Mouse (Mus musculus) testis, adult 2 months (tissue): ENCODE data around the gene Ccdc92b. TPM values are rescaled to one million over a fixed set of nuclear protein-coding genes. Genes with fewer than 3 reads are reported as not detected.

Experiments
- H3K27ac ChIP-seq: fragments of 200-500 bp; 2 replicates; pipeline ENCODE4 v1.5.1; 2012; ENCODE audit warnings: low read depth, low read length; ENCODE audit not compliant: control insufficient read depth, insufficient read depth
- H3K27me3 ChIP-seq: fragments of 200-500 bp; 2 replicates; pipeline ENCODE4 v1.6.1; 2012; ENCODE audit warnings: mild to moderate bottlenecking, low read length, moderate library complexity; ENCODE audit not compliant: control insufficient read depth, insufficient read depth
- H3K36me3 ChIP-seq: fragments of 200-500 bp; 2 replicates; pipeline ENCODE4 v1.6.1; 2012; ENCODE audit warnings: mild to moderate bottlenecking, low read length; ENCODE audit not compliant: control insufficient read depth, insufficient read depth
- H3K4me1 ChIP-seq: fragments of 200-500 bp; 2 replicates; pipeline ENCODE4 v1.6.1; 2012; ENCODE audit warnings: low read length; ENCODE audit not compliant: control insufficient read depth, insufficient read depth
- H3K4me3 ChIP-seq: fragments of 200-500 bp; 2 replicates; pipeline ENCODE4 v1.5.1; 2012; ENCODE audit warnings: low read depth, mild to moderate bottlenecking, low read length, moderate library complexity, mixed read lengths; ENCODE audit not compliant: control insufficient read depth
- CTCF ChIP-seq: fragments of 200-500 bp; IDR thresholded peaks from 2 replicates; pipeline ENCODE4 v1.5.1; 2012; ENCODE audit warnings: low read depth, mild to moderate bottlenecking, inconsistent platforms, low read length, moderate library complexity; ENCODE audit not compliant: control insufficient read depth, insufficient read depth, insufficient replicate concordance
- POLR2A ChIP-seq: fragments of 200-500 bp; IDR thresholded peaks from 2 replicates; pipeline ENCODE4 v1.6.1; 2012; ENCODE audit warnings: low read depth, mild to moderate bottlenecking, inconsistent platforms, low read length, moderate library complexity; ENCODE audit not compliant: control insufficient read depth
- polyA plus RNA-seq: library from polyadenylated mRNA; depleted of rRNA; stranded (reverse); fragments of >200 nt; gene quantifications from 2 replicates; pipeline ENCODE4 v1.2.3, GENCODE M21; 2012; rRNA removed

Ccdc92b gene
- polyA plus RNA-seq, 1 experiment, result 0.79 TPM

DNA sequence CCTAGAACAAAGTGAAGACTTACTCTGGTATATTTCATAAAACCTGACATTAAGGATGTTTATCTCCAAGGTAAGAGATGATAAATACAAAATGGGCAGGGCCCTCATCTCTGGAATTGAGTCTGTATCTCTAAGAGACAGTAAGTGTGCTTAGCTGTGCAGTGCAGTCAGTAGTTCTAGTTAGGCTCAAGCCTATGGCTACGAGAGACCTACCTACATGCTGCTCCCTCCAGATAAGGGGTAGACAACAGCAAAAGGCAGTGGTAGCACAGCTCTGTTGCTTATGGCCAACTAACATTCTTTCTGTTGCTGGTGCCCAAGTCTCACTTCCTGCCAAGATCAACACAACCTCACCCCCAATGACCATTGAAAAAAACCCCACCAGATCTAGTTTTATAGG, 54.2 kb downstream of the Ccdc92b start:
- Histone ChIP-seq H3K4me3 (no peak overlapping the region), H3K27ac (no peak overlapping the region), H3K27me3 (no peaks in the 10 kb centered on the region), H3K36me3 (no peaks in the 10 kb centered on the region; the same call in 1 of the 2 replicates), H3K4me1 (no peaks in the 10 kb centered on the region)
- TF ChIP-seq CTCF (no peak), POLR2A (no peak)

DNA sequence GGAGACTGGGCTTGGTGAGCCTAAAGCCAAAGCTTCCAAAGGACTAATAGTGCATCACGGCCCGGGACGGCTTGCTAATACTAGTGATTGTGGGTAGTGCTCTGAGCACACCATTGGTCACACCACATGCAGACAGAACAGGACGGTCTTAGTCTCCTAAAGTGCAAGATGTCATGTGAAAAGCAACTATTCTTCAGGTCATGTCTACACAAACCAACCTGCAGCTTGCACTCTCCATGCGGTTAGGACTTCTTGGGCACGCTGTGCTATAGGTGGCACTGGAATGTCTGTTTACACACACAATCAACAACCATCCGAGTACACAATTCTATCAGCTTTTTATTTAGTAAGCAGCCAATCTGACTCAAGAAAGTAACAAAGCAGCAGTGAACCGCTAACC, 55.3 kb downstream of the Ccdc92b start:
- Histone ChIP-seq H3K4me1 (no peaks in the 10 kb centered on the region), H3K27ac (no peak overlapping the region), H3K27me3 (no peaks in the 10 kb centered on the region), H3K4me3 (no peak overlapping the region), H3K36me3 (no peaks in the 10 kb centered on the region; the same call in 1 of the 2 replicates)
- TF ChIP-seq CTCF (no peak), POLR2A (no peak)

DNA sequence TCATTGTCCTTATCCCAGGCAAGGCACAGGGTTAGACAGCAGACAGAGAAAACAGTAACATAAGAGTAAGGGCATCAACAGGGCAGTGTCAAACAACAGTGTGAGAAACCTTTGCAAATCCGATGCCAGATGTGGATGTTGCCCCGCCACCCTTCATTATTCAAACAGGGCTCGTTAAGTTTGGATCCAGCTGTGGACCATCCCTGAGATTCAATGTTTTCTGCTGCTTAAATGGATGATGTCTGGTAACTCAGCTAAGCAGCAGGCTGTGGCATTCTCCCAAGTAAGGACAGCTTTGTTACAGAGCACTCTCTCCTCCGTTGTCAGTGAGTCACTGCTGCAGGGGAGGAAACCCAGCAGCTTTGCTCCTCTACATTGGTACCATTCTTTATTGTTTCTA, 55.8 kb downstream of the Ccdc92b start:
- TF ChIP-seq CTCF (no peak), POLR2A (no peak)
- H3K36me3 ChIP-seq, result no peaks in the 10 kb centered on the region; the same call in 1 of the 2 replicates

More for the DNA sequence above, 55.8 kb downstream of the Ccdc92b start:
- H3K27me3 ChIP-seq, result no peaks in the 10 kb centered on the region
- H3K4me3 ChIP-seq, result no peak overlapping the region
- H3K27ac ChIP-seq, result no peak overlapping the region
- H3K4me1 ChIP-seq, result no peaks in the 10 kb centered on the region

Other genes with a start within 250 kb of the Ccdc92b start
- 3.4 and 5.0 TPM in 2 replicates for gene Rap1gap2, start 8.7 kb upstream of the Ccdc92b start, polyA plus RNA-seq
- gene Cluh, start 29.9 kb downstream of the Ccdc92b start, polyA plus RNA-seq, result 37.1 and 40.6 TPM in 2 replicates
- 39.3 and 53.4 TPM in 2 replicates for gene Pafah1b1, start 105.1 kb downstream of the Ccdc92b start, polyA plus RNA-seq
- 5.3 and 6.4 TPM in 2 replicates for gene Mettl16, start 151.2 kb downstream of the Ccdc92b start, polyA plus RNA-seq
- 42.6 and 44.0 TPM in 2 replicates for gene Mnt, start 211.3 kb downstream of the Ccdc92b start, polyA plus RNA-seq